Mouse (Mus musculus) C2C12 (cell line): Measurements from ENCODE around the gene Gtf2a2. TPM values are rescaled to one million over a fixed set of nuclear protein-coding genes. Genes with fewer than 3 reads are reported as not detected.
"Not testable (repeated sequence)": the region's sequence is repeated elsewhere in the genome, so short reads cannot be mapped to it uniquely, and the experiment has no call there.

Source experiments
- H3K27me3 ChIP-seq: one replicate; pipeline ENCODE4 v1.6.1; 2011; ENCODE audit not compliant: control insufficient read depth, insufficient read depth, insufficient read length
- H3K36me3 ChIP-seq: one replicate; pipeline ENCODE4 v1.6.1; 2011; ENCODE audit not compliant: control insufficient read depth, insufficient read depth
- H3K4me3 ChIP-seq: one replicate; pipeline ENCODE4 v1.5.1; 2011; ENCODE audit warnings: mild to moderate bottlenecking, control low read depth; ENCODE audit not compliant: poor library complexity, insufficient read depth, severe bottlenecking
- H3K79me2 ChIP-seq: one replicate; pipeline ENCODE4 v1.6.1; 2011; ENCODE audit not compliant: control insufficient read depth, insufficient read depth
- H3K79me3 ChIP-seq: one replicate; pipeline ENCODE4 v1.6.1; 2011; ENCODE audit warnings: low read depth, control low read depth
- H3ac ChIP-seq: one replicate; pipeline ENCODE3; 2011; ENCODE audit warnings: low read depth; ENCODE audit not compliant: control insufficient read depth, insufficient read length
- CEBPB ChIP-seq: IDR thresholded peaks from one replicate; pipeline ENCODE4 v1.6.1; 2011; ENCODE audit warnings: low read depth, mild to moderate bottlenecking, control low read depth, moderate library complexity
- CTCF ChIP-seq: IDR thresholded peaks from one replicate; pipeline ENCODE4 v1.5.1; 2011; ENCODE audit not compliant: control insufficient read depth, insufficient read depth, insufficient read length
- FOSL1 ChIP-seq: IDR thresholded peaks from one replicate; pipeline ENCODE4 v1.8.0; 2011; ENCODE audit warnings: mild to moderate bottlenecking, low read length; ENCODE audit not compliant: poor library complexity, insufficient read depth, severe bottlenecking
- MAX ChIP-seq: IDR thresholded peaks from one replicate; pipeline ENCODE4 v1.6.1; 2011; ENCODE audit warnings: mild to moderate bottlenecking, control low read depth
- MYOD1 ChIP-seq: IDR thresholded peaks from one replicate; pipeline ENCODE4 v1.6.1; 2011; ENCODE audit warnings: low read depth; ENCODE audit not compliant: control insufficient read depth, insufficient read length
- MYOG ChIP-seq: IDR thresholded peaks from one replicate; pipeline ENCODE4 v1.6.1; 2011; ENCODE audit not compliant: control insufficient read depth, insufficient read length; ENCODE audit errors: extremely low read depth
- USF1 ChIP-seq: IDR thresholded peaks from one replicate; pipeline ENCODE4 v1.6.1; 2011; ENCODE audit warnings: low read depth, mild to moderate bottlenecking, control low read depth, moderate library complexity
- polyA plus RNA-seq: library from polyadenylated mRNA; unstranded; fragments of >200 nt; fragmentation: generic; extraction: Trizol; gene quantifications from one replicate; pipeline ENCODE4 v1.2.1, GENCODE M21; 2012; ENCODE audit warnings: missing spikeins

Gene Gtf2a2
- polyA plus RNA-seq, 1 experiment: 86.5 TPM

DNA sequence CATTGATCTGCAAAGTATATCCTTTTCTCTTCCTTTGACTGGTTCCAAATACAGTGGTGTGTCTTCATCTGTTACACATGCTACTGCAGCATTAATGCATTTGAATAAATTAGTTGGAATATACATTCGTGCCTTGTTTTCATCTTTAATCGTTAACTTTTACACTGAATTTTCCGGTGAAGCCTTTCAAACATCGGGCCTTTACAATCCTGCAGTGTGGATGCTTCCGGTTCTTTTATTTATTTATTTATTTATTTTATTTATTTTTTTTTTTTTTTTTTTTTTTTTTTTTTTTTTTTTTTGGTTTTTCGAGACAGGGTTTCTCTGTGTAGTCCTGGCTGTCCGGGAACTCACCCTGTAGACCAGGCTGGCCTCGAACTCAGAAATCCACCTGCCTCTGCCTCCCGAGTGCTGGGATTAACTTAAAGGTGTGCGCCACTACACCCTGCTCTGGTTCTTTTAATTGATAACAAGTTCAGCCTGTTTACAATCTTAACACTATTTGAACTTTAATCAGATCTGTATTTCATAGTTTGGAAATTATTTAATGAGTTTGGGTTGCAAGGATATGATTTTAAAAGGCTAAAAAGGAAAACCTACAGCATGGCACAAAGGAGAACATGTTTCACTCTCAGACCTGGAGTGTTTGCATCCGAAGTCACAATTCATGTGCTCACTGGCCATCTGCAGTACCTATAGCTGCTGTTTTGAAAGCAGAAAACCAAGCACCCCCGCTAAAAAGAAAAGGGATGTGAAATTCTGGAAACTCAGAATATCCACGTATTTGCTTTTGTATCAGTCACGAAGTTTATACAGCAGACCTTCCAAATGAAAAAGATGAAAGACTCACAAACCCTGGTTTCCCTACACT, 578 bp upstream of the Gtf2a2 start:
- no peak overlapping the region for H3K4me3 ChIP-seq
- peaks cover 42% of the 10 kb centered on the region for H3K36me3 ChIP-seq
- H3K79me3 ChIP-seq: peaks cover 36% of the 10 kb centered on the region
- H3ac ChIP-seq: peak overlapping the region; percentile 8
- TF ChIP-seq CEBPB (no peak), USF1 (no peak), MAX (no peak), FOSL1 (no peak), MYOD1 (no peak), CTCF (no peak), MYOG (no peak)
- no peaks in the 10 kb centered on the region for H3K27me3 ChIP-seq
- peaks cover 44% of the 10 kb centered on the region for H3K79me2 ChIP-seq

GRCm38 (mm10) chr9:70015632-70016031, 3.3 kb downstream of the Gtf2a2 start:
- H3K79me3 ChIP-seq: peaks cover 40% of the 10 kb centered on the region
- H3K27me3 ChIP-seq: no peaks in the 10 kb centered on the region
- H3K4me3 ChIP-seq: no peak overlapping the region
- TF ChIP-seq MYOD1 (no peak), CEBPB (no peak), MYOG (no peak), USF1 (no peak), MAX (no peak), FOSL1 (no peak), CTCF (no peak)
- no peak overlapping the region for H3ac ChIP-seq
- H3K36me3 ChIP-seq: peaks cover 19% of the 10 kb centered on the region
- peaks cover 59% of the 10 kb centered on the region for H3K79me2 ChIP-seq

DNA sequence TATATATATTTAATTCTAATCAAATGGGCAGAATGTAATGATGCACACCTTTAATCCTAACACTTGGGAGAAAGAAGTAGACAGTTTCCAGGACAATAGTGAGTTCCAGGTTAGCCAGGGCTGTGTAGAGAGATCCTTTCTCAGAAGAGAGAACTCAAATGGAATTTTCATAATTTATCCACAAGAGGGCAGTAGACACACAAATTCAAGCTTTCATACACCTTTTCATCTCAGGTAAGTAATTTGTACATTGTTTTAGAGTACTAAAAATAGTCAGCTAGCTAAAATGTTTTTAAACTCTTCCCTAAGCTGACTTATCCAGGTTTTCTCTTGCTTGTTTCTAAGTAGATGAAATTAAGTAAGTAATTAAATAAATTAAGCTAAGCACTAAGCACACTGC, 6.5 kb downstream of the Gtf2a2 start:
- no peak for TF ChIP-seq CEBPB
- TF ChIP-seq USF1: no peak
- TF ChIP-seq MAX: no peak
- TF ChIP-seq MYOD1: no peak
- TF ChIP-seq CTCF: no peak
- TF ChIP-seq MYOG: no peak
- no peak for TF ChIP-seq FOSL1
- peaks cover 39% of the 10 kb centered on the region for H3K36me3 ChIP-seq
- H3K79me3 ChIP-seq: peaks cover 27% of the 10 kb centered on the region

DNA sequence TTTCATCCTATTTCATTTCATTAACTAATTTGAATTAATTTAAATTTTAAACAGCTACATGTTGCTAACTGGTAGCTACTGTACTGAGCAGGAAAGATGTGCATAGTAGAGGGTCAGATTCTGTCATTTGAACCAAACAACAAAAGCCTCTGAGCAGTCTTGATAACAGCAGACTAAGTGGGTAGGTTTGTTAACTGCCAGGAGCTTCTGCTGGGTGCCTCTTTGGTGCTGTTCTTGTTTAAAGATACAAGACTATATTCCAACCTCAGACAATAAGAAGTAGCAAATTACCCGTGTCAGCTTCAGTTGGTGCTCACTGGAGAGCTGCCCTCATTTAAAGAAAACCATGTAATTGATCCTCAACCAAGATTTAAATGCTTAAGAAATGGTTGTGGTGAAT, 9.3 kb downstream of the Gtf2a2 start:
- peaks cover 39% of the 10 kb centered on the region for H3K36me3 ChIP-seq
- no peak overlapping the region for H3ac ChIP-seq
- no peaks in the 10 kb centered on the region for H3K27me3 ChIP-seq
- no peak overlapping the region for H3K4me3 ChIP-seq
- H3K79me3 ChIP-seq: peaks cover 4% of the 10 kb centered on the region
- H3K79me2 ChIP-seq: peaks cover 17% of the 10 kb centered on the region
- no peak for TF ChIP-seq MYOD1
- TF ChIP-seq CEBPB: no peak
- no peak for TF ChIP-seq USF1
- no peak for TF ChIP-seq FOSL1
- TF ChIP-seq CTCF: no peak
- TF ChIP-seq MAX: no peak
- no peak for TF ChIP-seq MYOG

More for the DNA sequence above, 6.5 kb downstream of the Gtf2a2 start:
- Histone ChIP-seq H3K4me3 (no peak overlapping the region), H3K79me2 (peaks cover 44% of the 10 kb centered on the region), H3K27me3 (no peaks in the 10 kb centered on the region), H3ac (no peak overlapping the region)

GRCm38 (mm10) chr9:70022083-70022482, 9.7 kb downstream of the Gtf2a2 start:
- Histone ChIP-seq H3K36me3 (peaks cover 39% of the 10 kb centered on the region), H3K27me3 (no peaks in the 10 kb centered on the region), H3ac (no peak overlapping the region), H3K79me3 (peaks cover 2% of the 10 kb centered on the region), H3K79me2 (peaks cover 12% of the 10 kb centered on the region), H3K4me3 (no peak overlapping the region)
- TF ChIP-seq FOSL1: no peak
- TF ChIP-seq CEBPB: no peak
- TF ChIP-seq CTCF: no peak
- TF ChIP-seq MYOG: no peak
- no peak for TF ChIP-seq MYOD1
- no peak for TF ChIP-seq USF1

DNA sequence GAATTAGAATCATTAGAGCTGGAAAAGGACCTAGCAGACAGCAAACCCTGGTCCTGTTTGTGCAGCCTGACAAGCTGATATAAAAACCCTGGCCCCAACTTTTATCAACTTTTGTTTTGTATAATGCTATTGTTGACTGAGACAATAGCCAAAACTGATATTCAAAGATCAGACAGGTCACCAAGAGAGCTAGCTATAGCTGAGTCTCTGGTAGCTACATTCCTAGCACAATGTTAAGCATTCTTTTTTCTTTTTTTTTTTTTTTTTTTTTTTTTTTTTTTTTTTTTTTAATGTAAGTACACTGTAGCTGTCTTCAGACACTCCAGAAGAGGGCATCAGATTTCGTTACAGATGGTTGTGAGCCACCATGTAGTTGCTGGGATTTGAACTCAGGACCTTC, 11.3 kb downstream of the Gtf2a2 start:
- H3K79me3 ChIP-seq, H3K27me3 ChIP-seq, H3K4me3 ChIP-seq, H3ac ChIP-seq: not testable (repeated sequence)
- H3K79me2 ChIP-seq: peaks cover 11% of the 10 kb centered on the region
- peaks cover 39% of the 10 kb centered on the region for H3K36me3 ChIP-seq
